ENCODE assay signal across 29 mouse cellular contexts in the genomic region with DNA sequence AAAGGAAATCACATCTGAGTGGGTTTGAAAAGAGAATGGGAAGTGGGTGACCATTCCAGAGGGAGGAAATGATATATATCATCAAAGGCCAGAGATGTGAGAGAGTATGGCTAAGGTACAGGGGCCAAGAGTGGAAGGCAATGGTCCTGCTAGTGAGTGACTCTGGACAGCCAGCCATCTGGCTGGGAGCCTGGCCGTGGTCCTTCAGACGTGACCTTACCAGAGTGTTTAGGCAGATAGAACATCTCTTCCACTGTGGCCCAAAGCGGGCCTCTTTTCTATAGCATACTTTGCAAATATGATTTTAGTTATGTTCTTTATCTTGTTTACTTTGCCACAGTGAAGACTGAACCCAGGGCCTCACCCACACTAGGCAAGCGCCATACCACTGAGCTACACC. TPM values are rescaled to one million over a fixed set of nuclear protein-coding genes. Genes with fewer than 3 reads are reported as not detected.
DNase-seq lines count a peak whose midpoint lies in the region; ATAC-seq lines count a peak whose summit lies in the region.
"Had no signal": no experiment of that assay in that cellular context is flagged by ENCODE, and none has a peak within 500 bp of the region (broad histone marks: within the 10 kb centered on the region; RNA-seq: fewer than 3 reads in every experiment).

No protein-coding gene starts in this region.

- peaks cover 8% of the 10 kb centered on the region; the same call in 1 of the 2 replicates for H3K27me3 ChIP-seq in heart, embryonic 10.5 days (ENCODE audit: insufficient read depth, poor library complexity, severe bottlenecking)
- H3K27me3 ChIP-seq in midbrain, embryonic 13.5 days = no peaks in the 10 kb centered on the region
- no peaks in the 10 kb centered on the region for H3K27me3 ChIP-seq in midbrain, embryonic 15.5 days (replicated peaks)
- H3K27me3 ChIP-seq in hindbrain, embryonic 13.5 days = no peaks in the 10 kb centered on the region
- H3K27me3 ChIP-seq: forebrain, embryonic 13.5 days; limb, embryonic 12.5 days; liver, embryonic 15.5 days had no signal

- ATAC-seq in midbrain, embryonic 13.5 days = no peak
- ATAC-seq in midbrain, embryonic 15.5 days (replicated peaks) = no peak
- ATAC-seq in hindbrain, embryonic 13.5 days (ENCODE audit: low FRiP score) = no peak
- ATAC-seq: CD4-positive, CD25-positive, alpha-beta regulatory T cell, adult 4 months; inflammation-experienced regulatory T-cells, adult 6 months had no signal

- DNase-seq in heart, embryonic 10.5 days (ENCODE audit: low spot score) = peak; percentile 69
- no peak for DNase-seq in heart, postnatal 36 days
- peak; percentile 47 for DNase-seq in adrenal gland, postnatal 25 days
- DNase-seq in left cerebral cortex, adult 18-20 months (ENCODE audit: low spot score in 2 of 2) = no peak
- DNase-seq: cerebellum, adult 9-10 months; cerebellum, postnatal 36 days; gastrocnemius, postnatal 25 days; heart, adult 11 months; heart, postnatal 4 days; kidney, adult 11 months; kidney, postnatal 14 days; layer of hippocampus, adult 9-11 months; lung, postnatal 14 days; right cerebral cortex, postnatal 25 days; spleen, adult 18-20 months; thymus, adult 2 months; thymus, postnatal 36 days had no signal

- H3K4me3 ChIP-seq in heart, embryonic 10.5 days = no peak overlapping the region
- H3K4me3 ChIP-seq in midbrain, embryonic 13.5 days (replicated peaks) = no peak overlapping the region
- no peak overlapping the region for H3K4me3 ChIP-seq in midbrain, embryonic 15.5 days
- H3K4me3 ChIP-seq in hindbrain, embryonic 13.5 days = no peak overlapping the region
- H3K4me3 ChIP-seq: forebrain, embryonic 13.5 days; left cerebral cortex, adult 2 months; limb, embryonic 12.5 days; liver, embryonic 15.5 days had no signal

- no peak overlapping the region for H3K4me2 ChIP-seq in midbrain, embryonic 13.5 days (replicated peaks)
- no peak overlapping the region for H3K4me2 ChIP-seq in midbrain, embryonic 15.5 days
- H3K4me2 ChIP-seq in hindbrain, embryonic 13.5 days = no peak overlapping the region
- H3K4me2 ChIP-seq: forebrain, embryonic 13.5 days; heart, embryonic 11.5 days; limb, embryonic 12.5 days; liver, embryonic 15.5 days; lung, embryonic 14.5 days had no signal

- no peaks in the 10 kb centered on the region for H3K36me3 ChIP-seq in heart, embryonic 10.5 days
- H3K36me3 ChIP-seq in midbrain, embryonic 13.5 days = 0 out of 2 replicates have a peak, but pooled peaks cover 2% of the 10 kb centered on the region
- no peaks in the 10 kb centered on the region for H3K36me3 ChIP-seq in midbrain, embryonic 15.5 days (replicated peaks)
- no peaks in the 10 kb centered on the region for H3K36me3 ChIP-seq in hindbrain, embryonic 13.5 days
- H3K36me3 ChIP-seq: limb, embryonic 12.5 days; liver, embryonic 15.5 days had no signal

- intact Hi-C loops in heart, postnatal 36 days (cut with DNase I) = no loop called here

- 87% methylated on average over 4 of the region's 4 CpGs for WGBS in heart, embryonic 10.5 days
- 83% methylated on average over 4 of the region's 4 CpGs for WGBS in midbrain, embryonic 13.5 days
- WGBS in midbrain, embryonic 15.5 days = 84% methylated on average over 4 of the region's 4 CpGs
- WGBS in hindbrain, embryonic 13.5 days = 76% methylated on average over 4 of the region's 4 CpGs

- no peaks in the 10 kb centered on the region for H3K9me3 ChIP-seq in heart, embryonic 10.5 days
- H3K9me3 ChIP-seq in midbrain, embryonic 13.5 days = no peaks in the 10 kb centered on the region
- no peaks in the 10 kb centered on the region for H3K9me3 ChIP-seq in midbrain, embryonic 15.5 days
- no peaks in the 10 kb centered on the region for H3K9me3 ChIP-seq in hindbrain, embryonic 13.5 days
- H3K9me3 ChIP-seq: forebrain, embryonic 13.5 days; limb, embryonic 12.5 days; liver, embryonic 15.5 days had no signal

- no peak overlapping the region for H3K9ac ChIP-seq in midbrain, embryonic 13.5 days (replicated peaks)
- H3K9ac ChIP-seq in midbrain, embryonic 15.5 days = no peak overlapping the region
- H3K9ac ChIP-seq in hindbrain, embryonic 13.5 days = no peak overlapping the region
- H3K9ac ChIP-seq: forebrain, embryonic 13.5 days; limb, embryonic 12.5 days; liver, embryonic 15.5 days; lung, embryonic 14.5 days had no signal

- H3K27ac ChIP-seq in heart, embryonic 10.5 days = no peak overlapping the region
- H3K27ac ChIP-seq in midbrain, embryonic 13.5 days = peak overlapping the region; percentile 86; the same call in 1 of the 2 replicates
- no peak overlapping the region for H3K27ac ChIP-seq in midbrain, embryonic 15.5 days
- peak overlapping the region; percentile 87 for H3K27ac ChIP-seq in hindbrain, embryonic 13.5 days
- H3K27ac ChIP-seq: left cerebral cortex, adult 2 months; limb, embryonic 12.5 days; liver, embryonic 15.5 days had no signal

- peaks cover 41% of the 10 kb centered on the region for H3K4me1 ChIP-seq in heart, embryonic 10.5 days
- peaks cover 84% of the 10 kb centered on the region for H3K4me1 ChIP-seq in midbrain, embryonic 13.5 days (replicated peaks)
- peaks cover 67% of the 10 kb centered on the region for H3K4me1 ChIP-seq in midbrain, embryonic 15.5 days
- H3K4me1 ChIP-seq in hindbrain, embryonic 13.5 days (replicated peaks) = peaks cover 74% of the 10 kb centered on the region
- H3K4me1 ChIP-seq: liver, embryonic 15.5 days had no signal

RNA-seq across cellular contexts. Expression of a gene that starts 38.4 kb away (rescaled TPM):
- polyA plus RNA-seq in heart, embryonic 10.5 days (2016; fragmentation: Nextera tagmentation; extraction: Ambion mirVana) = 2.1 and 2.3 TPM in 2 replicates
- 1 to 10 TPM; 2.9 to 3.3 TPM for total RNA-seq in heart, postnatal 36 days (2021)
- polyA plus RNA-seq in midbrain, embryonic 13.5 days (2015; fragmentation: Nextera tagmentation; extraction: Ambion mirVana) = 102 and 106 TPM in 2 replicates
- 153 and 155 TPM in 2 replicates for polyA plus RNA-seq in midbrain, embryonic 15.5 days (2015; fragmentation: Nextera tagmentation; extraction: Ambion mirVana)
- 6.7 and 8.8 TPM in 2 replicates for total RNA-seq in adrenal gland, postnatal 25 days (2021)
- polyA plus RNA-seq in hindbrain, embryonic 13.5 days (2015; fragmentation: Nextera tagmentation; extraction: Ambion mirVana) = 104 and 106 TPM in 2 replicates
- total RNA-seq in left cerebral cortex, adult 18-20 months (2021) = 100 to 1,000 TPM; 134 to 141 TPM
- total RNA-seq: liver, adult 2 months had no signal

RNA-seq across cellular contexts. Expression of a gene that starts 47.4 kb away (rescaled TPM):
- 1,580 and 1,787 TPM in 2 replicates for polyA plus RNA-seq in heart, embryonic 10.5 days (2016; fragmentation: Nextera tagmentation; extraction: Ambion mirVana)
- total RNA-seq in heart, postnatal 36 days (2021) = 100 to 1,000 TPM; 241 to 339 TPM
- polyA plus RNA-seq in midbrain, embryonic 13.5 days (2015; fragmentation: Nextera tagmentation; extraction: Ambion mirVana) = 244 and 284 TPM in 2 replicates
- polyA plus RNA-seq in midbrain, embryonic 15.5 days (2015; fragmentation: Nextera tagmentation; extraction: Ambion mirVana) = 235 and 259 TPM in 2 replicates
- total RNA-seq in adrenal gland, postnatal 25 days (2021) = 318 and 396 TPM in 2 replicates
- polyA plus RNA-seq in hindbrain, embryonic 13.5 days (2015; fragmentation: Nextera tagmentation; extraction: Ambion mirVana) = 394 and 407 TPM in 2 replicates
- total RNA-seq in left cerebral cortex, adult 18-20 months (2021) = 10 to 100 TPM; 20.2 to 23.6 TPM
- polyA plus RNA-seq: inflammation-experienced regulatory T-cells, adult 6 months had no signal

Comparison
In these comparisons a context has a peak if more than half of its experiments do, and no peak if none do; other contexts are left out.
1. DNase-seq: peak in heart, embryonic 10.5 days (single experiment) and adrenal gland, postnatal 25 days (single experiment); none in heart, postnatal 36 days (0 of 2) and left cerebral cortex, adult 18-20 months (0 of 2).
2. H3K27ac ChIP-seq: peak in midbrain, embryonic 13.5 days (single experiment) and hindbrain, embryonic 13.5 days (single experiment); none in heart, embryonic 10.5 days (single experiment) and midbrain, embryonic 15.5 days (single experiment).
3. RNA of a gene that starts 38.4 kb away (polyA plus RNA-seq): 153 to 155 TPM in midbrain, embryonic 15.5 days, 102 to 106 TPM in midbrain, embryonic 13.5 days and 104 to 106 TPM in hindbrain, embryonic 13.5 days; 2.1 to 2.3 TPM in heart, embryonic 10.5 days; every median in the first group is over 10 times any median in the second.